Mouse (Mus musculus) E14TG2a.4 (cell line): ENCODE measurements at regions not wholly inside any gene's neighbourhood (a gene's known extent, or its start where the extent isn't known, plus 50 kb on each side); places are given as distances from the start of the nearest gene placed in this dataset.

ENCODE experiments used
- H3K27me3 ChIP-seq: 2 replicates; pipeline ENCODE4 v1.6.1; 2014; ENCODE audit warnings: low read length, control low read depth; ENCODE audit not compliant: insufficient read depth
- H3K36me3 ChIP-seq: 2 replicates; pipeline ENCODE4 v1.6.1; 2014; ENCODE audit warnings: low read length, control low read depth; ENCODE audit not compliant: insufficient read depth
- H3K4me1 ChIP-seq: replicated peaks from 2 replicates; pipeline ENCODE4 v1.6.1; 2014; ENCODE audit warnings: low read depth, low read length, control low read depth
- H3K4me3 ChIP-seq: replicated peaks from 2 replicates; pipeline ENCODE4 v1.5.1; 2014; ENCODE audit warnings: mild to moderate bottlenecking, low read length
- H3K9me3 ChIP-seq: 2 replicates; pipeline ENCODE4 v1.6.1; 2014; ENCODE audit warnings: low read length, control low read depth
- CTCF ChIP-seq: conservative IDR thresholded peaks from 2 replicates; pipeline ENCODE4 v1.5.1; 2014; ENCODE audit warnings: low read length
- NANOG ChIP-seq: IDR thresholded peaks from 2 replicates; pipeline ENCODE4 v1.6.1; 2014; ENCODE audit warnings: borderline replicate concordance, low read length, mixed read lengths
- POU5F1 ChIP-seq: IDR thresholded peaks from 2 replicates; pipeline ENCODE4 v1.6.1; 2014; ENCODE audit warnings: low read length, borderline replicate concordance

DNA sequence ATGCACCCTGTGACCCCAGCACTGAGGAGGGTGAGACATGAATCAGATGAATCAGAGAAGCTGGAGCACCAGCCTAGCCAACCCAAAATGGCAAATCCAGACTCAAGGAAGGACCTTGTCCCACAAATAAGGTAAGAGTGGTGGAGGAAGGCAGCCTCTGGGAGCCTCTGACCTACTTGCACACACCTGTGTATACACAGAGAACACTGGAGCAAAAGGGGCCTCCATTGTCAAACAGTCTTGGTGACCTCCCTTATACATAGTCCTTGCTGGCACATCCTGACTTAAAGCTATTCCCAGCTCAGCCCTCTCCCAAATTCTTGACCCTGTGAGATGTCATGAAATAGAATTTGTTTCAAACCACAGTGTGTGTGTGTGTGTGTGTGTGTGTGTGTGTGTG, 57.1 kb downstream of the Inhbb start:
- Histone ChIP-seq H3K4me1 (peaks cover 26% of the 10 kb centered on the region), H3K9me3 (no peaks in the 10 kb centered on the region), H3K4me3 (no peak overlapping the region), H3K27me3 (no peaks in the 10 kb centered on the region; the same call in 1 of the 2 replicates), H3K36me3 (no peaks in the 10 kb centered on the region)
- TF ChIP-seq NANOG, result no peak
- TF ChIP-seq POU5F1, result no peak
- no peak for TF ChIP-seq CTCF

DNA sequence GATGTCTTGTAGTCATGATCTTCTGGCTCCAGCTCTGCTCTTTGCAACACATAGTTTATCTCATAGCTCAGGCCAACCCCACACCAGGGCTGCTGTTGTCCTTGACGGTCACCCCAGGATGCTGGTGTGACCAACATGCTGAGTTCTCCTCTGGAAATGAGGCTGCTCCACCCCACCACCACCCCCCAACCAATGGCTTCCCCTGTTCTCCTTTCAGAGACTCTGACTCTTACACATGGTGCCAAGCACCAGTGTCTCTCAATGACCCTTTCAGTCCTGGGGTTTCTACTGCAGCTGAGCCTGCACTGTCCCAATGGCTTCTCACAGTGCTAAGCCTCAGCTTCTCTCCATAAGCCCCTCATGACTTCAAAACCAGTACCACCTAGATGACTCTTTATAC, 64.0 kb downstream of the Inhbb start:
- H3K4me3 ChIP-seq, result no peak overlapping the region
- H3K4me1 ChIP-seq, result peaks cover 30% of the 10 kb centered on the region
- peaks cover 11% of the 10 kb centered on the region for H3K9me3 ChIP-seq
- TF ChIP-seq POU5F1, result no peak
- no peak for TF ChIP-seq NANOG
- no peak for TF ChIP-seq CTCF
- H3K27me3 ChIP-seq, result no peaks in the 10 kb centered on the region
- H3K36me3 ChIP-seq, result no peaks in the 10 kb centered on the region

DNA sequence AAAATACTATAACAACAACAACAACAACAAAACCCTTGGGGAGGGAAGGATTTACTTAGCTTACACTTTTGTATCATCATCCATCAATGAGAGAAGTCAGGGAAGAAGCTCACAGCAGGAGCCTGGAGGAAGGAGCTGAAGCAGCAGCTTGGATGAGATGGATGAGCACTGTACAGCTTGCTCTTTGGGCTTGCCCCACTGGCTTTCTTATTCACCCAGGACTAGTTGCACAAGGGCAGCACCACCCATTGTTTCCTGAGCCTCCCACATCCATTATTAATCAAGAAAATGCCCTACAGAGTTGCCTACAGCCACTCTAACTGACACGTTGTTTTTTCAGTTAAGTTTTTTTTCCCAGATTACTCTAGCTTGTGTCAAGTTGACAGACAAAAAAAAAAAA, 65.1 kb downstream of the Inhbb start:
- peaks cover 30% of the 10 kb centered on the region for H3K4me1 ChIP-seq
- 0 out of 2 replicates have a peak, but pooled peaks cover 3% of the 10 kb centered on the region for H3K36me3 ChIP-seq
- H3K9me3 ChIP-seq, result peaks cover 23% of the 10 kb centered on the region
- no peak overlapping the region for H3K4me3 ChIP-seq
- TF ChIP-seq POU5F1, result no peak
- TF ChIP-seq CTCF, result no peak
- TF ChIP-seq NANOG, result no peak
- no peaks in the 10 kb centered on the region for H3K27me3 ChIP-seq

DNA sequence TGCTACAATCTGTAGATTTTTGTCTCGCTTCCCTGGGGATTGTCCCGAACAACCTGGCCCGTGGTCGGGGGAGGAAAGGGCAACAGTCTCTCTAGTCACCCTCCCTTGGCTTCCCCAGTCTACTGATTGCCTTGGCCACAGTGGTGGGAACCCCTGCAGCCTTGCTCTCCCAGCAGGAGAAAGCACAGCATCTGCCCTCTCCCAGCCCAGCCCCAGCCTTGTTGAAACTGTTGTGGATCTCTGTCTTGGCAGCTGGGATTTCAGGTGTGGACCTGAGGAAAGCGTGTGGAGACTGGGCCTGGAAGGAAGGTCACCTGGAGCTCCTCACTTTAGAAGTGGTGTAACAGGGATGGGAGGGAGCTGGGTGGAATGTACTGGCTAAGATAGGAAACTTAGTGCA, 66.6 kb downstream of the Inhbb start:
- Histone ChIP-seq H3K27me3 (no peaks in the 10 kb centered on the region), H3K4me1 (peaks cover 30% of the 10 kb centered on the region), H3K36me3 (0 out of 2 replicates have a peak, but pooled peaks cover 3% of the 10 kb centered on the region), H3K9me3 (peaks cover 34% of the 10 kb centered on the region), H3K4me3 (peak overlapping the region; percentile 5; the same call in 1 of the 2 replicates)
- no peak for TF ChIP-seq CTCF
- TF ChIP-seq NANOG, result no peak
- TF ChIP-seq POU5F1, result no peak

DNA sequence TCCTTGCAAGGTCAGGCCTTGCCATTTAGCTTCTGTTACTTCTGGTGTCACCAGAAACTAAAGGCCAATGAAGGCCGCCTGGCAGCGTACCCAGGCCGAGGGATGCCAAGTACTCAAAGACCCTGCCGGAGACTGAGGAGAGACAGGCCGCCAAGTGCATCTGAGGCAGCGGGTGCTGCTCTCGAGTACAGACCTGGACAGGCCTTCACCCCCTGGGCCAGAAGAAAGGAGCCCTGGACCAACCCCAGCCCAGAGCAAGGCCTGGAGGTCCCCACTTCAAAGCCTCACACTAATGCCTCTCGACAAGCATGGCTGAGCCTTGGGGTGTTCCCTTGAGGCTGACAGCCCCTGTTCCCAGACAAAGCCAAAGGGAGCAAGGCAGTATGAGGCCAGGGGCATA, 70.5 kb downstream of the Inhbb start:
- 0 out of 2 replicates have a peak, but pooled peaks cover 3% of the 10 kb centered on the region for H3K36me3 ChIP-seq
- no peaks in the 10 kb centered on the region for H3K27me3 ChIP-seq
- TF ChIP-seq NANOG, result no peak
- TF ChIP-seq CTCF, result no peak
- no peak for TF ChIP-seq POU5F1
- H3K4me3 ChIP-seq, result no peak overlapping the region
- H3K9me3 ChIP-seq, result peaks cover 22% of the 10 kb centered on the region
- peaks cover 59% of the 10 kb centered on the region for H3K4me1 ChIP-seq

DNA sequence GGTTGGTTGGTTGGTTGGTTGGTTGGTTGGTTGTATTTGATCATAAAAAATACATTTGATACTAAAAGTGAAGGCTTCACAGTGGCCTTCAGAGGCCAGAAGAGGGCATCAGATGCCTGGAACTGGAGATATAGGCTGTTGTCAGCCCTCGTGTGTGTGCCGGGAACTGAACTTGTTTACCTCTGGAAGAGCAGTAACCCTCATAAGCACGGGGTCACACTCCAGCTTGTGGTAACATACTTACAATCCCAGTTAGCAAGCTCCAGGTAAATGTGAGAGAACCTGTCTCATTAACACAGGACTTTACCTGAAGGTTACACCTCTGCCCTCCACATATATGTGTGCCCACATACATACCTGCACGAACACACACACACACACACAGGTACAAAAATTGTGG, 71.2 kb downstream of the Inhbb start:
- TF ChIP-seq POU5F1, result no peak
- no peak for TF ChIP-seq CTCF
- TF ChIP-seq NANOG, result no peak
- H3K27me3 ChIP-seq, result no peaks in the 10 kb centered on the region
- H3K36me3 ChIP-seq, result 0 out of 2 replicates have a peak, but pooled peaks cover 3% of the 10 kb centered on the region
- no peak overlapping the region for H3K4me3 ChIP-seq
- H3K9me3 ChIP-seq, result peaks cover 22% of the 10 kb centered on the region
- H3K4me1 ChIP-seq, result peaks cover 58% of the 10 kb centered on the region

DNA sequence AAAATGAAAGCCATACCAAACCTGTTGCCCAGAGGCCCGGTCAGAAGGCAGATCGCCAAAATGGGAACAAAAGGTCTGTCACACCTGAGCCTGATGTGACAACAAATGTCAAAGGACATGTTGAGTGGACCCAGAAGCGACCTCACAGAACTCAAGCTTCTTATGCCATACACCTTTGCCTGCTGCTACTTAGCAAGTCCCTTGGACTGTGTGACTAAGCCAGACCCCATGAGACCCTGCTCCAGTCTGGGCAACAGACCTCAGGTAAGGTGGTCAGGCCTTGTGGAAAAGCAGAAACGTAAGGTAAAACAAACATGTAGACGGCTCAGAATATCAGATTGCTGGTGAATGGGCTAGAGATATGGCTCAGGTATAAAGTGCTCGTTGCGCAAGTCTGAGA, 71.8 kb downstream of the Inhbb start:
- H3K4me3 ChIP-seq, result no peak overlapping the region
- 0 out of 2 replicates have a peak, but pooled peaks cover 3% of the 10 kb centered on the region for H3K36me3 ChIP-seq
- peaks cover 58% of the 10 kb centered on the region for H3K4me1 ChIP-seq
- peaks cover 22% of the 10 kb centered on the region for H3K9me3 ChIP-seq
- H3K27me3 ChIP-seq, result no peaks in the 10 kb centered on the region
- TF ChIP-seq POU5F1 (no peak), CTCF (no peak), NANOG (no peak)

DNA sequence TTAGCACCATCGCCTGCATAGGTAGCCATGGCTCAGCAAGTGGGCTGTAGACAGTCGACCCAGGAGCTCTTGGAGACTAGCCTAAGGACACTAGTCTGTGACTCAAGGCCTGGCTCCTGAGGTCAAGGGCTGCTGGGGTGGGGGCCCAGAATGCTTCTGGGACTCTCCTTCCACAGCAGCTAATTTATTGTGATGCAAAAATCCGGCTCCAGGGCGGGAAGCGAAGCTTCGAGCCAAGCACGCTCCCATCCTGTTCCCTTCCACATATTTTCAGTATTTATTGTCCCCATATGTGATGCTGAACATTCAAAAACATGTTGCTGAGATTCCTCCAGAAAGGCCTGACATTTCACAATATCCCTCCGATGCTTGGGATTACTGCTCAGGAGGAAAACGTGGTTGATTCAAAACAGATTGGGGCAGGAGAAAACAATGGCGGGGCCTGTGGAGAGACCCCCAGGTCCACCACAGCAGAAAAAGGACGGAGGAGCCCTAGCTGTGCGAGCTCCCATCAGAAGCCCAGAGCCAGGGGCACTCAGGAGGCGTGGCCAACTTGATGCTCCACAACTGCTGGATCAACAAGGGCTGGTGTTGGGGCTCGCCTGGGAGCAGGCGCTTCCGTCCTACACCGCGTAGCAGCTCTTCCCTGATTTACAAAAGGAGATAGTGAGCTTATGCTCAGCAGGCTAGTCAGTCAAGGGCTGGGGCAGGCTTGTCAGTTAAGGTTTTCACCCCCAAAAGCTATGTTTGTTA, 73.4 kb downstream of the Inhbb start:
- H3K27me3 ChIP-seq, result no peaks in the 10 kb centered on the region
- TF ChIP-seq CTCF, result no peak
- no peak for TF ChIP-seq NANOG
- peak; percentile 75; the same call in 1 of the 2 replicates for TF ChIP-seq POU5F1
- 0 out of 2 replicates have a peak, but pooled peaks cover 3% of the 10 kb centered on the region for H3K36me3 ChIP-seq
- peaks cover 62% of the 10 kb centered on the region for H3K4me1 ChIP-seq
- H3K4me3 ChIP-seq, result peak overlapping the region; percentile 64
- peaks cover 22% of the 10 kb centered on the region for H3K9me3 ChIP-seq

DNA sequence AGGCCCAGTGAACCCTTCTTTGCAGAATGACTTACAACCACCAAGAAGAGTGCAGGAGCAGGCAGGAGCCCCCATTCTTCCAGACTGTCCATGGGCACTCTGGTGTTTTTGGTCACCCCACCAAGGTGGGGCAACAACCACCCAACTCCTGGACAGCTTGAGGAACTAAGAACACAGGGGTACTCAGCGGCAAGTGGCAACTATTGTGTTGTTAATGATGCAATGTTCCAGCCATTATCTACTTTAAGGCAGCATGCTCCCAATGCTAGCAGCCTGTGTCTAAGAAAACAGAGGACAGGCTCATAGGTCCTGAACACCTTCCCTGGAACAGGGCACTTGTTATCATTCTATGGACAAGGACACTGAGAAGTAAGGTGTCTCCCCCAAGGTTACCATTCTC, 74.3 kb downstream of the Inhbb start:
- Histone ChIP-seq H3K9me3 (peaks cover 19% of the 10 kb centered on the region), H3K27me3 (no peaks in the 10 kb centered on the region), H3K4me1 (peaks cover 64% of the 10 kb centered on the region), H3K36me3 (0 out of 2 replicates have a peak, but pooled peaks cover under 1% of the 10 kb centered on the region), H3K4me3 (peak overlapping the region; percentile 64)
- TF ChIP-seq POU5F1 (no peak), NANOG (peak; percentile 95)
